Mouse (Mus musculus) MEL (cell line): ENCODE results near the gene Chst8. TPM values are rescaled to one million over a fixed set of nuclear protein-coding genes. Genes with fewer than 3 reads are reported as not detected.

ENCODE experiments used
- DNase-seq: peaks from one replicate; pipeline ENCODE4 v3.0.0; 2011; ENCODE audit warnings: low read depth, low spot score
- H3K27ac ChIP-seq: 2 replicates; pipeline ENCODE4 v1.5.1; 2012; ENCODE audit warnings: low read depth, mild to moderate bottlenecking, control low read depth, low read length, moderate library complexity; ENCODE audit not compliant: control insufficient read depth
- H3K27me3 ChIP-seq, 2 experiments: fragments of 150-350 bp in 1 of 2; sonication (generic) in 1 of 2; 2 replicates each; pipeline ENCODE4 v1.6.1; 2012; ENCODE audit warnings: low read length in 2 of 2, mild to moderate bottlenecking in 2 of 2, improper control_type of control experiment in 1 of 2, moderate library complexity in 1 of 2; ENCODE audit not compliant: insufficient read depth in 2 of 2, control insufficient read depth in 1 of 2
- H3K36me3 ChIP-seq, 2 experiments: 2 replicates each; pipeline ENCODE4 v1.6.1; 2012 to 2014; ENCODE audit warnings: low read length in 2 of 2, improper control_type of control experiment in 1 of 2, inconsistent platforms in 1 of 2, mild to moderate bottlenecking in 1 of 2; ENCODE audit not compliant: insufficient read depth in 2 of 2, control insufficient read depth in 1 of 2
- H3K4me1 ChIP-seq, 2 experiments: fragments of 150-350 bp in 1 of 2; sonication (generic) in 1 of 2; 2 replicates each; pipeline ENCODE4 v1.6.1; 2012; ENCODE audit warnings: low read length in 2 of 2, improper control_type of control experiment in 1 of 2, mild to moderate bottlenecking in 1 of 2; ENCODE audit not compliant: insufficient read depth in 2 of 2, control insufficient read depth in 1 of 2
- H3K4me3 ChIP-seq, 2 experiments: fragments of 150-350 bp in 1 of 2; sonication (generic) in 1 of 2; 2 replicates each; pipeline ENCODE4 v1.5.1; 2012; ENCODE audit warnings: low read depth in 2 of 2, low read length in 2 of 2, mild to moderate bottlenecking in 2 of 2, moderate library complexity in 2 of 2, control low read depth in 1 of 2, improper control_type of control experiment in 1 of 2; ENCODE audit not compliant: control insufficient read depth in 1 of 2, insufficient read depth in 1 of 2
- H3K79me2 ChIP-seq: 2 replicates; pipeline ENCODE4 v1.6.1; 2012; ENCODE audit warnings: mild to moderate bottlenecking, low read length, moderate library complexity; ENCODE audit not compliant: control insufficient read depth, poor library complexity, insufficient read depth
- H3K9ac ChIP-seq: 2 replicates; pipeline ENCODE4 v1.6.1; 2012; ENCODE audit warnings: low read depth, mild to moderate bottlenecking, control low read depth, low read length, moderate library complexity; ENCODE audit not compliant: control insufficient read depth, poor library complexity, severe bottlenecking
- H3K9me3 ChIP-seq: fragments of 150-350 bp; sonication (generic); replicated peaks from 2 replicates; pipeline ENCODE4 v1.6.1; 2012; ENCODE audit warnings: mild to moderate bottlenecking, low read length, improper control_type of control experiment, moderate library complexity; ENCODE audit not compliant: insufficient read depth
- BHLHE40 ChIP-seq: IDR thresholded peaks from 2 replicates; pipeline ENCODE4 v1.6.1; 2012; ENCODE audit warnings: low read depth, mild to moderate bottlenecking, inconsistent platforms, low read length, improper control_type of control experiment, borderline replicate concordance
- CTCF ChIP-seq, 3 experiments: IDR thresholded peaks in 2 of 3; conservative IDR thresholded peaks in 1 of 3; 2 replicates each; pipeline ENCODE4 v1.5.1; 2011 to 2012; ENCODE audit warnings: low read length in 3 of 3, low read depth in 2 of 3, mild to moderate bottlenecking in 2 of 3, improper control_type of control experiment in 1 of 3, inconsistent platforms in 1 of 3, mixed read lengths in 1 of 3, moderate library complexity in 1 of 3; ENCODE audit not compliant: control insufficient read depth in 1 of 3, insufficient read depth in 1 of 3, poor library complexity in 1 of 3, severe bottlenecking in 1 of 3
- E2F4 ChIP-seq: IDR thresholded peaks from 2 replicates; pipeline ENCODE4 v1.6.1; 2011; ENCODE audit warnings: low read depth, low read length, improper control_type of control experiment, borderline replicate concordance
- ELF1 ChIP-seq: IDR thresholded peaks from 2 replicates; pipeline ENCODE4 v1.6.1; 2014; ENCODE audit warnings: low read depth, mild to moderate bottlenecking, inconsistent platforms, low read length, improper control_type of control experiment, moderate library complexity
- EP300 ChIP-seq, 2 experiments: IDR thresholded peaks; 2 replicates each; pipeline ENCODE4 v1.6.1; 2011; ENCODE audit warnings: improper control_type of control experiment in 2 of 2, low read length in 2 of 2, low read depth in 1 of 2, mild to moderate bottlenecking in 1 of 2
- ETS1 ChIP-seq: IDR thresholded peaks from 2 replicates; pipeline ENCODE4 v1.6.1; 2012; ENCODE audit warnings: low read depth, mild to moderate bottlenecking, inconsistent platforms, low read length, improper control_type of control experiment, moderate library complexity
- KAT2A ChIP-seq: conservative IDR thresholded peaks from 2 replicates; pipeline ENCODE4 v1.6.1; 2012; ENCODE audit warnings: low read depth, low read length, improper control_type of control experiment, inconsistent platforms
- MAX ChIP-seq: IDR thresholded peaks from 2 replicates; pipeline ENCODE4 v1.6.1; 2011; ENCODE audit warnings: low read length, improper control_type of control experiment
- MAZ ChIP-seq: IDR thresholded peaks from 2 replicates; pipeline ENCODE4 v1.6.1; 2012; ENCODE audit warnings: low read depth, mild to moderate bottlenecking, inconsistent platforms, low read length, improper control_type of control experiment
- MXI1 ChIP-seq: IDR thresholded peaks from 2 replicates; pipeline ENCODE4 v1.6.1; 2011; ENCODE audit warnings: mild to moderate bottlenecking, low read depth, low read length, improper control_type of control experiment
- NRF1 ChIP-seq: IDR thresholded peaks from 2 replicates; pipeline ENCODE4 v1.6.1; 2014; ENCODE audit warnings: low read depth, mild to moderate bottlenecking, inconsistent platforms, low read length, improper control_type of control experiment, moderate library complexity; ENCODE audit not compliant: poor library complexity, insufficient read depth, severe bottlenecking
- POLR2A ChIP-seq, 2 experiments: IDR thresholded peaks; 2 replicates each; pipeline ENCODE4 v1.6.1; 2011 to 2012; ENCODE audit warnings: low read length in 2 of 2, mild to moderate bottlenecking in 2 of 2, control low read depth in 1 of 2, improper control_type of control experiment in 1 of 2, low read depth in 1 of 2, moderate library complexity in 1 of 2; ENCODE audit not compliant: control insufficient read depth in 1 of 2, insufficient read depth in 1 of 2, poor library complexity in 1 of 2
- POLR2AphosphoS5 ChIP-seq: IDR thresholded peaks from 2 replicates; pipeline ENCODE4 v1.6.1; 2012; ENCODE audit warnings: low read depth, borderline replicate concordance, mild to moderate bottlenecking, inconsistent platforms, low read length, moderate library complexity, mixed read lengths
- RAD21 ChIP-seq: IDR thresholded peaks from 2 replicates; pipeline ENCODE4 v1.6.1; 2011; ENCODE audit warnings: mild to moderate bottlenecking, low read depth, low read length, improper control_type of control experiment
- RCOR1 ChIP-seq: IDR thresholded peaks from 2 replicates; pipeline ENCODE4 v1.6.1; 2012; ENCODE audit warnings: low read depth, mild to moderate bottlenecking, inconsistent platforms, low read length, improper control_type of control experiment
- SIN3A ChIP-seq: IDR thresholded peaks from 2 replicates; pipeline ENCODE4 v1.6.1; 2012; ENCODE audit warnings: low read length, improper control_type of control experiment, inconsistent platforms
- TAL1 ChIP-seq: IDR thresholded peaks from 2 replicates; pipeline ENCODE4 v1.6.1; 2012; ENCODE audit warnings: mild to moderate bottlenecking, inconsistent platforms, low read length, moderate library complexity, mixed read lengths
- TCF12 ChIP-seq: IDR thresholded peaks from 2 replicates; pipeline ENCODE4 v1.6.1; 2014; ENCODE audit warnings: low read depth, mild to moderate bottlenecking, inconsistent platforms, low read length, improper control_type of control experiment, moderate library complexity
- UBTF ChIP-seq: IDR thresholded peaks from 2 replicates; pipeline ENCODE4 v1.6.1; 2012; ENCODE audit warnings: low read depth, mild to moderate bottlenecking, inconsistent platforms, low read length, improper control_type of control experiment, moderate library complexity, borderline replicate concordance; ENCODE audit not compliant: insufficient read depth
- USF1 ChIP-seq: IDR thresholded peaks from 2 replicates; pipeline ENCODE4 v1.6.1; 2014; ENCODE audit warnings: low read depth, mild to moderate bottlenecking, inconsistent platforms, low read length, improper control_type of control experiment, moderate library complexity
- ZC3H11A ChIP-seq: IDR thresholded peaks from 2 replicates; pipeline ENCODE4 v1.6.1; 2012; ENCODE audit warnings: low read depth, mild to moderate bottlenecking, inconsistent platforms, low read length, improper control_type of control experiment
- ZKSCAN1 ChIP-seq: IDR thresholded peaks from 2 replicates; pipeline ENCODE4 v1.6.1; 2012; ENCODE audit warnings: low read depth, mild to moderate bottlenecking, inconsistent platforms, low read length, improper control_type of control experiment, moderate library complexity
- polyA plus RNA-seq, 2 experiments: library from polyadenylated mRNA; stranded (reverse) in 1 of 2; unstranded in 1 of 2; fragments of >175 nt in 1 of 2; fragments of >200 nt in 1 of 2; gene quantifications; 2 replicates each; pipeline versions ENCODE4 v1.2.1 to v1.2.4; 2012; ENCODE audit warnings: low replicate concordance in 2 of 2, low read depth in 1 of 2; ENCODE audit not compliant: insufficient read length in 2 of 2, insufficient read depth in 1 of 2, missing spikeins in 1 of 2
- total RNA-seq: library from RNA; depleted of rRNA; stranded (reverse); fragments of 300-350 nt; gene quantifications from 2 replicates; pipeline ENCODE4 v1.2.3, GENCODE M21; 2012

Chst8 gene
- total and polyA plus RNA-seq, 3 experiments, result not detected

DNA sequence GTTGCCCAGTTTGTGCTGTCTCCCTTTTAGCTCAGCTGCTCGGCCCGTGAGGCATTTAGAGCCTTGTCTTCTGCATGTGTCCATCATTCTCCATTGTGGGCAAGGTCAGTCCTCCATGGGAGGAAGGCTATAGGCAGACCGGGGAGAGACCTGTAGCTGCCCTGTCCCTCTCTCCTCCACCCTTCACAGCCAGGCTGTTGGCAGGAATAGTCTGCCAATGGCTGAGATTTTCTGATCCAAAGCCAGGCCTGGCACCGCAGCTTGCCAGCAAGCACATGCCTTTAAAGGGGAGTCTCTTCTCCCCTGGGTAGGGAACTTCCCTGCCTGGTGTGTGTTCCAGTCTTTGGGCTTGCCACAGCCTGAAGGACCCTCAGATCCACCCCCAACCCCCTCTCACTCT lies 103.4 kb downstream of the Chst8 start:
- H3K4me3 ChIP-seq, result no peak overlapping the region
- H3K9me3 ChIP-seq, result no peaks in the 10 kb centered on the region
- H3K4me1 ChIP-seq, result no peaks in the 10 kb centered on the region
- H3K27ac ChIP-seq, result no peak overlapping the region
- DNase-seq, result no peak
- no peak overlapping the region for H3K9ac ChIP-seq
- TF ChIP-seq CTCF (IDR thresholded peaks at IDR 0.05 in 2 of 3, conservative IDR thresholded peaks at IDR 0.05 in 1 of 3; ENCODE audit: control insufficient read depth in 1 of 3, insufficient read depth in 1 of 3, low read depth in 2 of 3, low read length in 3 of 3, poor library complexity in 1 of 3, severe bottlenecking in 1 of 3), result no peak
- H3K79me2 ChIP-seq, result no peaks in the 10 kb centered on the region
- no peaks in the 10 kb centered on the region for H3K27me3 ChIP-seq
- no peaks in the 10 kb centered on the region for H3K36me3 ChIP-seq

DNA sequence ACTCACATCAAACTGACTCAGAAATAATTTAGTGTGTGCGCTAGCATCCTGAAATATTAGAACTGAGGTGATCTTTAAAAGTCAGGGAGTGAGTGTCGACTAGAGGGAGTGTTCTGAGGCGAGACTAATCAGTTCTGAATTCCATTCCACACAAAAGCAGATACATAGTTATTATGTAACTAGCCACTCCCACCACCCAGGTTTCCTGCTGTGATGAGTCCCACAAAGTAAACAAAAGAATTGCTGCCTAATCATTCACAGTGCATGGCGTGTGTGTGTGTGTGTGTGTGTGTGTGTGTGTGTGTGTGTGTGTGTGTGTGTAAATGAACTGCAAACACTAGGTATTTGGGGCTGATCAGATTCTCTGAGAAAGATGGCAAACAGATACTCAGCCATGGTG lies 108.1 kb downstream of the Chst8 start:
- no peak for DNase-seq
- Histone ChIP-seq H3K27ac (no peak overlapping the region), H3K27me3 (no peaks in the 10 kb centered on the region), H3K4me3 (no peak overlapping the region), H3K9me3 (no peaks in the 10 kb centered on the region), H3K36me3 (no peaks in the 10 kb centered on the region), H3K79me2 (no peaks in the 10 kb centered on the region), H3K9ac (no peak overlapping the region), H3K4me1 (no peaks in the 10 kb centered on the region)
- no peak for TF ChIP-seq E2F4
- TF ChIP-seq MAX, result no peak
- TF ChIP-seq USF1, result no peak
- TF ChIP-seq ZKSCAN1, result no peak
- no peak for TF ChIP-seq EP300 (IDR thresholded peaks at IDR 0.05; ENCODE audit: low read depth in 1 of 2, low read length in 2 of 2)
- no peak for TF ChIP-seq ETS1
- no peak for TF ChIP-seq POLR2A (IDR thresholded peaks at IDR 0.05; ENCODE audit: control insufficient read depth in 1 of 2, insufficient read depth in 1 of 2, low read depth in 1 of 2, low read length in 2 of 2, poor library complexity in 1 of 2)
- TF ChIP-seq ZC3H11A, result no peak
- TF ChIP-seq RAD21, result no peak
- no peak for TF ChIP-seq MXI1
- TF ChIP-seq RCOR1, result no peak
- TF ChIP-seq BHLHE40, result no peak
- no peak for TF ChIP-seq TCF12
- no peak for TF ChIP-seq CTCF (IDR thresholded peaks at IDR 0.05 in 2 of 3, conservative IDR thresholded peaks at IDR 0.05 in 1 of 3; ENCODE audit: control insufficient read depth in 1 of 3, insufficient read depth in 1 of 3, low read depth in 2 of 3, low read length in 3 of 3, poor library complexity in 1 of 3, severe bottlenecking in 1 of 3)
- no peak for TF ChIP-seq MAZ

DNA sequence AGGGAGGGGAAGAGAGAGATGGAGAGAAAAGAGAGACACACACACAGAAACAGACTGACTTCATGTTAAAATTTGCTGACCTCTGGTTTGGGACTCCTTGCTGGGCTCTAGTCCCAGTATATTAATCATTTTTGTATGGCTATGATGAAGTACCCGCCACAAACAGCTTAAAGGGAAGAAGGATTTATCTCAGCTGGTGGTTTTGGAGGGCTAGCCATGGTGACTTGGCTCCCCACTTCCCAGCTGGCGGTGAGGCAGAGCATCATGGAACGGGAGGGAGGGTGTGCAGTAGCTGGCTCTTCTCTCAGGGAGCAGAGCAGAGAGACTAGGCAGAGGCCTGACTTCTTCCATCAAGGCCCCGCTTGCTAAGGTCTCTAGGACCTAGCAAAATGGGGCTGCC lies 109.1 kb downstream of the Chst8 start:
- Histone ChIP-seq H3K36me3 (no peaks in the 10 kb centered on the region), H3K4me3 (no peak overlapping the region), H3K27ac (no peak overlapping the region), H3K9ac (no peak overlapping the region), H3K79me2 (no peaks in the 10 kb centered on the region), H3K9me3 (no peaks in the 10 kb centered on the region), H3K27me3 (no peaks in the 10 kb centered on the region), H3K4me1 (no peaks in the 10 kb centered on the region)
- no peak for DNase-seq
- no peak for TF ChIP-seq KAT2A
- no peak for TF ChIP-seq ELF1
- no peak for TF ChIP-seq TAL1
- TF ChIP-seq NRF1, result no peak
- no peak for TF ChIP-seq POLR2AphosphoS5
- no peak for TF ChIP-seq SIN3A
- TF ChIP-seq ZKSCAN1, result no peak
- no peak for TF ChIP-seq UBTF
